Mouse (Mus musculus) lung, adult 2 months (tissue): ENCODE measurements at regions not wholly inside any gene's neighbourhood (a gene's known extent, or its start where the extent isn't known, plus 50 kb on each side); places are given as distances from the start of the nearest gene placed in this dataset.

Source experiments
- CTCF ChIP-seq: fragments of 200-500 bp; IDR thresholded peaks from 2 replicates; pipeline ENCODE4 v1.5.1; 2011; ENCODE audit warnings: mild to moderate bottlenecking, low read length, control low read depth; ENCODE audit not compliant: insufficient read depth
- POLR2A ChIP-seq: fragments of 200-500 bp; IDR thresholded peaks from 2 replicates; pipeline ENCODE4 v1.6.1; 2011; ENCODE audit warnings: low read depth, mild to moderate bottlenecking, control low read depth, low read length, borderline replicate concordance; ENCODE audit errors: extremely low read depth

DNA sequence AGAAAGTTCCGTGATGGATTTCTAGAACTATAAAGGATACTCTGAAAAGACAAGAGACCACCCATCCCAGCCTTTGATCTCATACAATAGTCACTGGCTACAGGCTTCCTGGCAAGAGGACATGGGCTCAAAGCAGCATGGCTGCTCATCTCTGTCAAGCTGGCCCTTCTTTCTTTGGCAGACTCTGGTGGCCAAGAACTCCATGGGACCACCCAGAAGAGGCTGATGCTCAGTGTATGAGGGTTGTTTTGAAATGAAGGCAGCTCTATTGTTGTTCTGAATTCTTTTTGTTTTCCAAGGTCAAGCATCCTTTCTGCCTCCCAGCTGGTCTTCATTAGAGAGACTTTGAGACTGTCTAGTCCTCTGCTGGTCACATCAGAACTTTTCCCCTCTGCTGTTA, 73.3 kb upstream of the Jun start:
- TF ChIP-seq CTCF (no peak), POLR2A (no peak)
